Mouse (Mus musculus): ENCODE measurements around the gene Ccsap.

DNA sequence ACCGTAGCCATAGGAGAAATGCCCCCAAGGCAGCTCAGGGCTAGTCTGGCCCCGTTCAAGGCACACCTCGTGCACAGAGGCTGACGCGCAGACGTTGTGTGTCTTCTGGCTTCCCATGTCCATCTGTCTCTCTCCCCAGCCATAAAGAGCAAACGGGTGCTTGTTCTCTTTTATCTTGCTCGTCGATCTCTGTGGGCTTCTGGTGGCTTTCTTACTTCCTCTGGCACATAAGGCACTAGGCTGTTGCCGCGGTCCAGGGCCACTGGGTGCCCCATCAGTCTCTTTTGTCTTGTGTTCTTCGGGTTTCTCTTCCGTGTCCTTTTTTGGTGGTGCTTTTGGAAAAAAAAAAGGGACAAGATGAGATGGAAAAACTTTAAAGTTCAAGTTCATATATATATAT, 14.9 kb downstream of the Ccsap start:
- TF ChIP-seq POLR2A (IDR thresholded peaks at IDR 0.05; ENCODE audit: insufficient read depth, low read depth, low read length) (no peak), CTCF (IDR thresholded peaks at IDR 0.05; ENCODE audit: insufficient read depth, low read depth, low read length) (no peak)
